Mouse (Mus musculus): Measurements from ENCODE around the gene Cnmd. TPM values are rescaled to one million over a fixed set of nuclear protein-coding genes. Genes with fewer than 3 reads are reported as not detected.

The Cnmd gene
- polyA plus RNA-seq, 1 experiment from 2014 or later = 125 TPM

DNA sequence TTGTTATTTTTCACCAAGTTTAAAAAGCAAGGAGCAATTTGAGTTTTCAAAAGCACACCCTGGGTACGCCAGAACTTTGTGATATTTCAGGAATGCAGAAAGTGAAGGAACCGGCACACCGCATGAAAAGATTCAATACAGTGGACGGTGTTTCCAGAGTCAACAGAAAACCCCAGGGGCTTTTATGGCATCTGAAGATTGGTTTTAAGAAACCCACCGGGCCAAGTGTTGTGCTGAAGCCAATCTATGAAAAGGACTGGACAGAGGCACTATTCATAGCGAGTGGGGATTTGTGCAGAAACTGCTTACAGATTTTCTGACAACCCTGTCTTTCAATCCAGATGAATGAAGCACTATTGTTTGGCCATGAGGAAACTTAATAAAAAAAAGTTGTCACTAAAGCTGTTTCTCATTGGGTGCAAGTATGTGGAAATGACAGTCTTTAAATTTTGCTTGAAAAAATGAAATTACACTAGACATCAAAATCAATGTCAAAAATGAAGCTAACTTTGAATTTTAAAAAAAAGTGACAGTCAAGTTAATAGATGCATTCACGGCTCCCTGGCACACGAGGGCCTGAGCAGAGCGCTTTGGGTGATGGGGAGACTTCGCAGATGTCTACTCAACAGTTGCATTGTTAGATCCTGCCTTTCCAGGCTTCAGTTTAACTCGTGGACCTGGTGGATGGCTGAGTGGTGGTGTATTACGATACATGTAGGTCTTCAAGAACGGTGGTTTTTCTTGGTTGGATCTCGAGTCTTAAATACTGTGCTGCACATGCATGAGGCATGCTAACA is 16.1 kb upstream of the Cnmd start:
- no peaks in the 10 kb centered on the region for H3K36me3 ChIP-seq (ENCODE audit: control insufficient read depth, insufficient read depth, low read length)
- peaks cover 21% of the 10 kb centered on the region for H3K4me1 ChIP-seq (ENCODE audit: control insufficient read depth, insufficient read depth, low read length)
- ATAC-seq (ENCODE audit: low read depth) = peak; percentile 20
- no peak overlapping the region for H3K4me3 ChIP-seq (ENCODE audit: low read depth, low read length)
- DNase-seq (ENCODE audit: low spot score) = peak; percentile 86
- no peaks in the 10 kb centered on the region for H3K27me3 ChIP-seq (replicated peaks; ENCODE audit: control insufficient read depth, insufficient read depth, low read length)
- no peaks in the 10 kb centered on the region for H3K9me3 ChIP-seq (ENCODE audit: control insufficient read depth, low read length)
- peak overlapping the region; percentile 46 for H3K4me2 ChIP-seq (ENCODE audit: low read depth, low read length)
- peak overlapping the region; percentile 86 for H3K27ac ChIP-seq (replicated peaks; ENCODE audit: low read depth, low read length)
- no peak overlapping the region for H3K9ac ChIP-seq (ENCODE audit: low read depth, low read length)
- 28% methylated on average over 14 of the region's 14 CpGs for WGBS

DNA sequence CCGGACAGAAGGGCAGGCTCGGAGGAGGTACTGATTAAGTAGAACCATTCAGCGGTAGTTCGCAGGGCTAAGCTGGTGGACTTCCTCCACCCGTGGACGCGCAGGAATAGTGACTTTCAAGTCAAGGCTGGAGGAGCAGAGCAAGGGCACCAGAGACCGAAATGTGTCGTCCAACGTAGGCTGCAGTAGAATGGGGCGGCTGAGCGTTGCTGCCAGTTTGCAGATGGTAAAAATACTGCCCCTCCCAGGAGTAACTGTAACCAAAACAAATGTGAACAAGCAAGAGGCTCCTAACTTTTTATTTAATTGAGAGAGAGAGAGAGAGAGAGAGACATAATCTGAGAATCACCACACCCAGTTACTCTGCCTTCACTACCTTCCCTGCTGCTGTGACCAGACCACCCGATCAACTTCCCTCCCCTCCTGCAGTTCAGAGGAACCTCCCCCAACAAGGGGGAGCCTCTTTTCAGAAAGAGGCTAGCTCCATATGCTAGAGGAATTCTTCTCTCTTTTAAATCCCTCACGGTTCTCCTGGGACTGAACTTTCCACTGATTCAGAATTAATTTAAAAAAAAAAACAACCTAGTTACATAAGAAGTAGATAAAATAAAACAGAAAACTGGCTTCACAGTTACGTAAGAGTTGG is 15.3 kb upstream of the Cnmd start:
- DNase-seq (ENCODE audit: low spot score) (peak; percentile 87), ATAC-seq (ENCODE audit: low read depth) (peak; percentile 56)
- no peaks in the 10 kb centered on the region for H3K9me3 ChIP-seq (ENCODE audit: control insufficient read depth, low read length)
- peaks cover 21% of the 10 kb centered on the region for H3K4me1 ChIP-seq (ENCODE audit: control insufficient read depth, insufficient read depth, low read length)
- WGBS = 35% methylated on average over 15 of the region's 15 CpGs
- H3K27me3 ChIP-seq (replicated peaks; ENCODE audit: control insufficient read depth, insufficient read depth, low read length) = no peaks in the 10 kb centered on the region
- no peak overlapping the region for H3K4me3 ChIP-seq (ENCODE audit: low read depth, low read length)
- peak overlapping the region; percentile 86 for H3K27ac ChIP-seq (replicated peaks; ENCODE audit: low read depth, low read length)
- peak overlapping the region; percentile 46 for H3K4me2 ChIP-seq (ENCODE audit: low read depth, low read length)
- peak overlapping the region; percentile 10; the same call in 1 of the 2 replicates for H3K9ac ChIP-seq (ENCODE audit: low read depth, low read length)
- no peaks in the 10 kb centered on the region for H3K36me3 ChIP-seq (ENCODE audit: control insufficient read depth, insufficient read depth, low read length)

DNA sequence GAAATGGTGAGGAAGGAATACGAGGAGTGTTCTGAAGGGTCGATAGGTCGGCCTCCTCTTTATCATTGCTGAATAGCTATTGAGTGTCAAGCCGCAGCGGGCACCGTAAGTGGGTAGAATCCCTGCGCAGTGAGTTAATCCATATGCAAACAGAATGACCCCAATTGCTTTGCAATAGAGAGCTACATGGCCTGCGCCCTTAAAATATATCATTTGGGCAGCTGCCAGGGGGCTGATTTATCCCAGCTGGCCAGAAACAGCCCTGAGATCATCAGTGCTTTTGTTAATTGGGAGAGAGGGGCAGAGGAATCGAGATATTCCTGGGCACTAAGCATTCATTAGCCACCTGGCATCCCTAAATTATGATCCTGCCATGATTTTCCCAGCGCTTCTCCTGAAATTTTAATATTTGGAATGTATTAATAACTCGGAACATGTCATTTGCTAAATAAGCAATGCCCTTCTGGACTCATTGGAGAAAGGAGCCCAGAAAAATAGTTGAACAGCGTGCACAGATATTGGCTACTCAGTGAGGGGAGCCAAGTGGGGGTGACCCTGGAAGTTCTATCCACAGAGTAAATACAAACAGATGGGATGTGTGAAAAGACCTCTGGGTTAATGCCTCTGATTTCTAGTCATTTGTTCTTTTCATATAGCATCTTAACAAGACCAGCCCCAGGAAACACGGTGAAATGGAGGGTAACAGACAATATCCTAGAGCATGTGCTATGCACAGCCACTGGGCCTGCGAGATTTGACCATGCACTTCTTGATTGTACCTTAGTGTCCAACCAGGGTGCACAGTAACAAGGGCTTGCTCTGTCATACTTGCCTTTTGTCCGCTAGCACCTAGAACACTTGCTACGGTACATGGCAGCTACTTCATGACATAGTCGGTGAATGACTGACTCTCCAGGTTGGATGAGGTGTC is 11.4 kb upstream of the Cnmd start:
- no peak for DNase-seq (ENCODE audit: low spot score)
- no peak overlapping the region for H3K27ac ChIP-seq (replicated peaks; ENCODE audit: low read depth, low read length)
- no peak overlapping the region for H3K4me3 ChIP-seq (ENCODE audit: low read depth, low read length)
- no peaks in the 10 kb centered on the region for H3K27me3 ChIP-seq (replicated peaks; ENCODE audit: control insufficient read depth, insufficient read depth, low read length)
- H3K9ac ChIP-seq (ENCODE audit: low read depth, low read length) = no peak overlapping the region
- H3K9me3 ChIP-seq (ENCODE audit: control insufficient read depth, low read length) = no peaks in the 10 kb centered on the region
- peaks cover 20% of the 10 kb centered on the region for H3K4me1 ChIP-seq (ENCODE audit: control insufficient read depth, insufficient read depth, low read length)
- H3K36me3 ChIP-seq (ENCODE audit: control insufficient read depth, insufficient read depth, low read length) = no peaks in the 10 kb centered on the region
- no peak for ATAC-seq (ENCODE audit: low read depth)
- 70% methylated on average over 17 of the region's 17 CpGs for WGBS
- H3K4me2 ChIP-seq (ENCODE audit: low read depth, low read length) = no peak overlapping the region

DNA sequence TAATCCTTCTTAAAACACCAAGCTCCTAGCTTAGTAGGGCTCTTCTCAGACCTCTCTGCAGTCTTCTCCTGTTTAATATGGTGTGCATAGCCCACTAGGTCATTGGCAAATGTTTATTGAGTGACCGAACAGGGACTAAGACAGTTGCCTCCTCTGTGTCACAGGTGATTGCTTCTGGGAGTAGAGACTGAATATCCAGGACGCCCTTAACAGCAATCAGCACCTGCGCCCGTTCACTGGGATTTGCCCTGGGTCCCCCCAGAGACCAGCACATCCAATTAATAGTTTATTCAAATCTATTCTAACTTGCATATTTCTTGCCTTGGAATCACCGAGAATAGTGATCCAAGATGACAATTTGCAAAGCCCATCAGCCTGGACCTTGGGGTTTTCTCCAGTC is 10.6 kb upstream of the Cnmd start:
- Histone ChIP-seq H3K27ac (replicated peaks; ENCODE audit: low read depth, low read length) (no peak overlapping the region), H3K27me3 (replicated peaks; ENCODE audit: control insufficient read depth, insufficient read depth, low read length) (no peaks in the 10 kb centered on the region), H3K4me1 (ENCODE audit: control insufficient read depth, insufficient read depth, low read length) (peaks cover 13% of the 10 kb centered on the region), H3K9me3 (ENCODE audit: control insufficient read depth, low read length) (no peaks in the 10 kb centered on the region), H3K4me2 (ENCODE audit: low read depth, low read length) (no peak overlapping the region), H3K36me3 (ENCODE audit: control insufficient read depth, insufficient read depth, low read length) (no peaks in the 10 kb centered on the region), H3K9ac (ENCODE audit: low read depth, low read length) (no peak overlapping the region), H3K4me3 (ENCODE audit: low read depth, low read length) (no peak overlapping the region)
- DNase-seq (ENCODE audit: low spot score) = no peak
- 0 out of 2 replicates have a peak, but pooled peaks have one; percentile 38 for ATAC-seq (ENCODE audit: low read depth)
- 90% methylated on average over 5 of the region's 5 CpGs for WGBS

DNA sequence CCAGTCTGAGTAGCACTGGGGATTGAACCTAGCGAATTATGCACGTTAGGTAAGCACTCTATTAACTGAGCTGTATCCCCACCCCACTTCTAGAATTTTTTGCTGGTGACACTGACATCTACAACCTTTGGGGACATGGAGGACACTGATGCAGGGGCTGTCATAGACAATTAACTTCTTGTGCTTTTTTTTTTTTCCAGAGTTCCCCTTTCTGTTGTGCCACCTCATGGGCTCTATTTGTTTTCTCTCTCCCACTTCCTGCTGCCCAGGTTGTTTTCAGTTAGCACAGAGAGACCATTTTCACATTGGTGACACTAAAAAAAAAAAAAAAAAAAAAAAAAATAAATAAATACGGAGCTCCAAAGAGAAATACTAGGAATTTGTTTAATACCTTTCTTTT is 9.0 kb upstream of the Cnmd start:
- DNase-seq (ENCODE audit: low spot score) (no peak), ATAC-seq (ENCODE audit: low read depth) (no peak)
- H3K9me3 ChIP-seq (ENCODE audit: control insufficient read depth, low read length) = no peaks in the 10 kb centered on the region
- H3K4me2 ChIP-seq (ENCODE audit: low read depth, low read length) = no peak overlapping the region
- H3K27ac ChIP-seq (replicated peaks; ENCODE audit: low read depth, low read length) = no peak overlapping the region
- WGBS = 79% methylated on average over 3 of the region's 3 CpGs
- no peak overlapping the region for H3K4me3 ChIP-seq (ENCODE audit: low read depth, low read length)
- H3K9ac ChIP-seq (ENCODE audit: low read depth, low read length) = no peak overlapping the region
- H3K27me3 ChIP-seq (replicated peaks; ENCODE audit: control insufficient read depth, insufficient read depth, low read length) = no peaks in the 10 kb centered on the region
- no peaks in the 10 kb centered on the region for H3K4me1 ChIP-seq (ENCODE audit: control insufficient read depth, insufficient read depth, low read length)
- H3K36me3 ChIP-seq (ENCODE audit: control insufficient read depth, insufficient read depth, low read length) = no peaks in the 10 kb centered on the region

DNA sequence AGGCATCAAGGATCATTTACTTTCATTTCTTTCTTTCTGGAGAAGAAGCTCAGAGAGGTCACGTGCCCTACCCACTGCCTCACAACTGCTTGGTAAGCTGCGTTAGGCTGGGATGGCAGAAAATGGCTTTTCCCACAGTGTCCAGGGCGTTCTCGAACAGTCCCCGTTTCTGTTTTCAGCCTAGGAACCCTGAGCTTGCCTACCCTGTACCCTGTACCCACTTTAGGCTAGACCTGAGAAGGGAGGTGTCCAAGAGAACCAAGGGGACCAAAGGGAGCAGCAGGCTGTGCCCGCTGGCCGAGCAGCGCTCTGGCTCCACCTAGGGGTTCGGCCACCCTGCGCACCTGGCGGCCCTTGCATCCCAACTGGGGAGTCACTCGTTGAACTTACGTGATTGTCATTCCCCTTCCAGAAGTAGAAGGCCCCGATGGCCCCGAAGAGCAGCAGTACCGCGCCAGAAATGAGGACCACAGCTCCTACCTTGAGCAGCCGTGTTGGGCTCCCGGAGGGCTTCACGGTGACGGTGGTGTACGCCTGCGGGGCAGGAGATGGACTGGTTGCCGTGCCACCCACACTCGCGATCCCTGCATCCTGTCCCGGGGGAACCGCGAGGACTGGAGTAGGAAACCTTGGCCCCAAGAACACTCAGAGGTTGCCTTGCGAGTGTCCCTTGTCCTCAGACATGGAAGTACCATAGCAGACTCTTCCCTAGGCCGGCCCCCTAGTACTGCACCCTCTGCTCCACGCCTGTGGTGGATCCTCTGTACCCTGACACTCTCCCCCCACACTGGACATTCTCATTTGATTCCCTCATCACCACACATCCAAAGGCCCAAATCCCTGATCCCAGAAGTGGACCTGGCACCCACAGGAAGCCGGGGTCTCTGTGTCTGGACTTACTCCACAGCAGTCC is 709 bp downstream of the Cnmd start:
- WGBS = 16% methylated on average over 32 of the region's 33 CpGs
- ATAC-seq (ENCODE audit: low read depth) = peak; percentile 72
- H3K9ac ChIP-seq (ENCODE audit: low read depth, low read length) = peak overlapping the region; percentile 62
- DNase-seq (ENCODE audit: low spot score) = peak; percentile 47
- peak overlapping the region; percentile 35 for H3K27ac ChIP-seq (replicated peaks; ENCODE audit: low read depth, low read length)
- peak overlapping the region; percentile 35 for H3K4me3 ChIP-seq (ENCODE audit: low read depth, low read length)
- H3K4me1 ChIP-seq (ENCODE audit: control insufficient read depth, insufficient read depth, low read length) = peaks cover 8% of the 10 kb centered on the region; the same call in 1 of the 2 replicates
- H3K36me3 ChIP-seq (ENCODE audit: control insufficient read depth, insufficient read depth, low read length) = no peaks in the 10 kb centered on the region
- no peaks in the 10 kb centered on the region for H3K9me3 ChIP-seq (ENCODE audit: control insufficient read depth, low read length)
- H3K4me2 ChIP-seq (ENCODE audit: low read depth, low read length) = peak overlapping the region; percentile 59
- H3K27me3 ChIP-seq (replicated peaks; ENCODE audit: control insufficient read depth, insufficient read depth, low read length) = peaks cover 3% of the 10 kb centered on the region; the same call in 1 of the 2 replicates

DNA sequence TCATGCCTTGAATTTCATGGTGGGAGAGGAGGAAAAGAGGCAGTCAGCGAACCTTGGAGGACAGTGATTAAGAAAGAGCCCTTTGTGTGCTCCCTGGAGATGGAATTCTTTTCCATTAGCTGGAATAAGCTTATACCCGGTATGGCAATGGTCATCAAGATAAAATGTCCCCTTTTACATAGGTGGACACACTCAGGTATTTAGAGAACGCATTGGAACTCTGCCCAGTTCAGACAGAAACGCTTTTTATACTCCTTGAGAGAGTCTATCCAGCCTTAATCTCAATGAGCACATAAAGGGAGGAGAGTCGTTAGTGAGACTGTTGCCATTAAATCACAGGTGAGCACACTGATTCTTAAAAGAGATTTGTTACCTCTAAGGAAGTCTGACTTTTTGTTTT is 1.5 kb downstream of the Cnmd start:
- Histone ChIP-seq H3K9ac (ENCODE audit: low read depth, low read length) (peak overlapping the region; percentile 62; the same call in 1 of the 2 replicates), H3K27ac (replicated peaks; ENCODE audit: low read depth, low read length) (peak overlapping the region; percentile 35), H3K4me3 (ENCODE audit: low read depth, low read length) (peak overlapping the region; percentile 35)

More for the DNA sequence above, 1.5 kb downstream of the Cnmd start:
- Histone ChIP-seq H3K4me1 (ENCODE audit: control insufficient read depth, insufficient read depth, low read length) (peaks cover 8% of the 10 kb centered on the region; the same call in 1 of the 2 replicates), H3K9me3 (ENCODE audit: control insufficient read depth, low read length) (no peaks in the 10 kb centered on the region), H3K4me2 (ENCODE audit: low read depth, low read length) (peak overlapping the region; percentile 59), H3K27me3 (replicated peaks; ENCODE audit: control insufficient read depth, insufficient read depth, low read length) (peaks cover 3% of the 10 kb centered on the region; the same call in 1 of the 2 replicates), H3K36me3 (ENCODE audit: control insufficient read depth, insufficient read depth, low read length) (no peaks in the 10 kb centered on the region)
- ATAC-seq (ENCODE audit: low read depth) (no peak), DNase-seq (ENCODE audit: low spot score) (peak; percentile 29)
- WGBS = 42% methylated on average over 5 of the region's 5 CpGs

All from embryonic facial prominence, embryonic 14.5 days (tissue).